Mouse (Mus musculus) liver, adult 2 months (tissue): ENCODE results near the gene Trim5. TPM values are rescaled to one million over a fixed set of nuclear protein-coding genes. Genes with fewer than 3 reads are reported as not detected.
"Not testable (repeated sequence)": the region's sequence is repeated elsewhere in the genome, so short reads cannot be mapped to it uniquely, and the experiment has no call there.

Experiments used
- DNase-seq: peaks from one replicate; pipeline ENCODE4 v3.0.0-alpha.2; 2011; ENCODE audit warnings: low read depth, low spot score; ENCODE audit errors: extremely low read depth
- H3K27ac ChIP-seq: fragments of 200-500 bp; replicated peaks from 2 replicates; pipeline ENCODE4 v1.5.1; 2012; ENCODE audit warnings: low read depth, mild to moderate bottlenecking, control low read depth, inconsistent platforms, low read length; ENCODE audit not compliant: insufficient read depth
- H3K27me3 ChIP-seq: fragments of 200-500 bp; 2 replicates; pipeline ENCODE4 v1.6.1; 2012; ENCODE audit warnings: mild to moderate bottlenecking, moderate library complexity, low read length, inconsistent platforms; ENCODE audit not compliant: control insufficient read depth, insufficient read depth
- H3K36me3 ChIP-seq: fragments of 200-500 bp; 2 replicates; pipeline ENCODE4 v1.6.1; 2012; ENCODE audit warnings: low read length, inconsistent platforms; ENCODE audit not compliant: control insufficient read depth, insufficient read depth
- H3K4me1 ChIP-seq: fragments of 200-500 bp; 2 replicates; pipeline ENCODE4 v1.6.1; 2011; ENCODE audit warnings: low read length; ENCODE audit not compliant: control insufficient read depth, insufficient read depth
- H3K4me3 ChIP-seq: fragments of 200-500 bp; 2 replicates; pipeline ENCODE4 v1.5.1; 2011; ENCODE audit warnings: low read depth, mild to moderate bottlenecking, control low read depth, low read length, moderate library complexity; ENCODE audit not compliant: insufficient read depth
- H3K79me2 ChIP-seq: fragments of 200-500 bp; 2 replicates; pipeline ENCODE4 v1.6.1; 2012; ENCODE audit warnings: inconsistent platforms, mild to moderate bottlenecking, low read length, moderate library complexity; ENCODE audit not compliant: control insufficient read depth, insufficient read depth
- H3K9ac ChIP-seq: fragments of 200-500 bp; 2 replicates; pipeline ENCODE4 v1.6.1; 2012; ENCODE audit warnings: low read depth, mild to moderate bottlenecking, control low read depth, inconsistent platforms, low read length
- CTCF ChIP-seq: fragments of 200-500 bp; IDR thresholded peaks from 2 replicates; pipeline ENCODE4 v1.5.1; 2011; ENCODE audit warnings: low read depth, low read length, control low read depth
- POLR2A ChIP-seq: fragments of 200-500 bp; IDR thresholded peaks from 2 replicates; pipeline ENCODE4 v1.6.1; 2011; ENCODE audit warnings: low read length, control low read depth; ENCODE audit not compliant: insufficient read depth; ENCODE audit errors: extremely low read depth
- WGBS: fragments of 180-500 bp; shearing (Covaris S2); methylation state at CpG from one replicate; pipeline ENCODE4 v1.1.7; 2018; 5-methylcytosine and 5-hydroxymethylcytosine counted together
- polyA plus RNA-seq: library from polyadenylated mRNA; depleted of rRNA; stranded (reverse); fragments of >200 nt; gene quantifications from 2 replicates; pipeline ENCODE4 v1.2.3, GENCODE M21; 2012
- total RNA-seq: library from RNA; depleted of rRNA; stranded (reverse); fragments of >200 nt; gene quantifications from 2 replicates; pipeline ENCODE4 v1.2.3, GENCODE M21; 2014

Trim5 gene
- total and polyA plus RNA-seq, 2 experiments, result 0.23 to 2.1 TPM

- no peak overlapping the region for H3K4me3 ChIP-seq
- no peaks in the 10 kb centered on the region for H3K4me1 ChIP-seq
- H3K9ac ChIP-seq, result no peak overlapping the region
- WGBS, result 80% methylated on average over 5 of the region's 5 CpGs
- no peak for DNase-seq
- no peaks in the 10 kb centered on the region for H3K79me2 ChIP-seq
- peak overlapping the region; percentile 55; the same call in 1 of the 2 replicates for H3K27ac ChIP-seq
- TF ChIP-seq POLR2A (no peak), CTCF (no peak)
- H3K27me3 ChIP-seq, result no peaks in the 10 kb centered on the region
- H3K36me3 ChIP-seq, result no peaks in the 10 kb centered on the region
Measured at GRCm38 (mm10) chr7:104291638-104292400, 3.9 kb upstream of the Trim5 start.

GRCm38 (mm10) chr7:104290641-104291040 is 2.7 kb upstream of the Trim5 start:
- Histone ChIP-seq H3K9ac (no peak overlapping the region), H3K27me3 (no peaks in the 10 kb centered on the region), H3K27ac (no peak overlapping the region), H3K4me3 (no peak overlapping the region), H3K4me1 (no peaks in the 10 kb centered on the region), H3K79me2 (no peaks in the 10 kb centered on the region), H3K36me3 (no peaks in the 10 kb centered on the region)
- WGBS, result 76% methylated on average over 1 of the region's 1 CpGs
- TF ChIP-seq POLR2A (no peak), CTCF (no peak)
- peak; percentile 10 for DNase-seq

- 70% methylated on average over 3 of the region's 3 CpGs for WGBS
- not testable (repeated sequence) for H3K27ac ChIP-seq
Measured at GRCm38 (mm10) chr7:104279361-104279760, 8.5 kb downstream of the Trim5 start.

GRCm38 (mm10) chr7:104265335-104265734 is 22.6 kb downstream of the Trim5 start:
- H3K4me1 ChIP-seq, H3K9ac ChIP-seq, H3K27me3 ChIP-seq, H3K4me3 ChIP-seq, DNase-seq, H3K36me3 ChIP-seq, H3K79me2 ChIP-seq, H3K27ac ChIP-seq: not testable (repeated sequence)
- 77% methylated on average over 4 of the region's 5 CpGs for WGBS

More at GRCm38 (mm10) chr7:104279361-104279760, 8.5 kb downstream of the Trim5 start:
- not testable (repeated sequence) for H3K9ac ChIP-seq, H3K79me2 ChIP-seq, H3K27me3 ChIP-seq, H3K36me3 ChIP-seq, H3K4me1 ChIP-seq, H3K4me3 ChIP-seq, DNase-seq

- not testable (repeated sequence) for H3K27ac ChIP-seq, H3K4me1 ChIP-seq, H3K36me3 ChIP-seq, H3K27me3 ChIP-seq, H3K9ac ChIP-seq, H3K79me2 ChIP-seq, H3K4me3 ChIP-seq, DNase-seq
- 86% methylated on average over 4 of the region's 4 CpGs for WGBS
Measured at GRCm38 (mm10) chr7:104260380-104260779, 27.5 kb downstream of the Trim5 start.

GRCm38 (mm10) chr7:104244287-104245181 is 43.4 kb downstream of the Trim5 start, which contains the start of gene Trim34a:
Trim34a (plus strand) TSS chr7:104244457.
- no peaks in the 10 kb centered on the region; the same call in 1 of the 2 replicates for H3K79me2 ChIP-seq
- WGBS, result 2% methylated on average over 13 of the region's 13 CpGs
- TF ChIP-seq CTCF (0 out of 2 replicates have a peak, but pooled peaks have one; percentile 15), POLR2A (no peak)
- H3K36me3 ChIP-seq, result no peaks in the 10 kb centered on the region; the same call in 1 of the 2 replicates
- H3K4me3 ChIP-seq, result peak within 1 kb of the TSS; percentile 65
- H3K4me1 ChIP-seq, result peaks cover 2% of the 10 kb centered on the region
- peak within 1 kb of the TSS; percentile 61 for H3K27ac ChIP-seq
- H3K9ac ChIP-seq, result peak within 1 kb of the TSS; percentile 79
- H3K27me3 ChIP-seq, result no peaks in the 10 kb centered on the region
- DNase-seq, result peak; percentile 89
